Mouse (Mus musculus) heart, embryonic 12.5 days (tissue): Measurements from ENCODE around the gene Gm7030. TPM values are rescaled to one million over a fixed set of nuclear protein-coding genes. Genes with fewer than 3 reads are reported as not detected.
"Not testable (repeated sequence)": the region's sequence is repeated elsewhere in the genome, so short reads cannot be mapped to it uniquely, and the experiment has no call there.

ENCODE experiments used
- ATAC-seq: fragments of 200-750 bp; cut with Nextera tagmentation; 2 replicates; pipeline ENCODE4 v1.8.0; 2017; ENCODE audit warnings: moderate TSS enrichment, moderate library complexity; ENCODE audit not compliant: insufficient number of reproducible peaks, low FRiP score
- H3K27ac ChIP-seq: fragments of 300-500 bp; sonication (generic); 2 replicates; pipeline ENCODE4 v1.5.1; 2016; ENCODE audit warnings: mild to moderate bottlenecking, moderate library complexity; ENCODE audit not compliant: poor library complexity, severe bottlenecking
- H3K27me3 ChIP-seq: fragments of 300-500 bp; sonication (generic); replicated peaks from 2 replicates; pipeline ENCODE4 v1.6.1; 2016; ENCODE audit warnings: mild to moderate bottlenecking, moderate library complexity
- H3K36me3 ChIP-seq: fragments of 300-500 bp; sonication (generic); 2 replicates; pipeline ENCODE4 v1.6.1; 2016; ENCODE audit warnings: mild to moderate bottlenecking, moderate library complexity
- H3K4me1 ChIP-seq: fragments of 300-500 bp; sonication (generic); replicated peaks from 2 replicates; pipeline ENCODE4 v1.6.1; 2016; ENCODE audit warnings: mild to moderate bottlenecking
- H3K4me2 ChIP-seq: fragments of 300-500 bp; sonication (generic); 2 replicates; pipeline ENCODE4 v1.6.1; 2016; ENCODE audit warnings: mild to moderate bottlenecking, moderate library complexity
- H3K4me3 ChIP-seq: fragments of 300-500 bp; sonication (generic); 2 replicates; pipeline ENCODE4 v1.5.1; 2016; ENCODE audit warnings: mild to moderate bottlenecking
- H3K9ac ChIP-seq: fragments of 300-500 bp; sonication (generic); 2 replicates; pipeline ENCODE4 v1.6.1; 2016; ENCODE audit warnings: mild to moderate bottlenecking, moderate library complexity
- H3K9me3 ChIP-seq: fragments of 300-500 bp; sonication (generic); replicated peaks from 2 replicates; pipeline ENCODE4 v1.6.1; 2016; ENCODE audit warnings: mild to moderate bottlenecking, moderate library complexity
- WGBS: fragments of 180-500 bp; shearing (Covaris S2); methylation state at CpG from one replicate; pipeline ENCODE4 v1.1.7; 2016; 5-methylcytosine and 5-hydroxymethylcytosine counted together
- polyA plus RNA-seq: library from polyadenylated mRNA; unstranded; fragments of >200 nt; fragmentation: Nextera tagmentation; extraction: Ambion mirVana; gene quantifications from 2 replicates; pipeline ENCODE4 v1.2.1, GENCODE M21; 2016

The Gm7030 gene
- polyA plus RNA-seq = not detected in 2 replicates

GRCm38 (mm10) chr17:36128968-36129817 is at the start of gene Gm7030:
TSS of gene Gm7030 (minus strand) at chr17:36129425.
- H3K9ac ChIP-seq, H3K4me1 ChIP-seq, H3K4me3 ChIP-seq, ATAC-seq, H3K36me3 ChIP-seq, H3K27ac ChIP-seq, H3K9me3 ChIP-seq, H3K4me2 ChIP-seq: not testable (repeated sequence)
- 22% methylated on average over 28 of the region's 28 CpGs for WGBS
- H3K27me3 ChIP-seq = peaks cover 59% of the 10 kb centered on the region

DNA sequence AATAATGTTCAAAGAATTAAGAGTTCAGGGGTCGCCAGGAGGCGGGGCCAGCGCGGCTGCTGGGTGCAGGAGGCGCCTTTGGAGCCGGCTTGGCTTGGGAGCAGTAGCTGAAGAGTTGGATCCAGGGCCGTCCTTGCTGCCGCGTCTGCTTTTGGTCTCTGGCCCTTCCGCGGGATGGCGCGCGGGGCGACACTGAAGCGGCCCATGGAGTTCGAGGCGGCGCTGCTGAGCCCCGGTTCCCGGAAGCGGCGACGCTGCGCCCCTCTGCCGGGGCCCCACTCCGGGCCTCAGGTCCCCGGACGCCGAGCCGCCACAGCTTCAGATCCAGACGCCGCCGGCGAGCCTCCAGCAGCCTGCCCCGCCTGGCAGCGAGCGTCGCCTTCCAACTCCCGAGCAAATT is 49.7 kb upstream of the Gm7030 start:
- not testable (repeated sequence) for ATAC-seq, H3K27ac ChIP-seq, H3K36me3 ChIP-seq, H3K4me1 ChIP-seq, H3K9me3 ChIP-seq
- Histone ChIP-seq H3K9ac (peak overlapping the region; percentile 62), H3K27me3 (peaks cover 34% of the 10 kb centered on the region), H3K4me2 (peak overlapping the region; percentile 84), H3K4me3 (peak overlapping the region; percentile 48)
- under 1% methylated on average over 40 of the region's 40 CpGs for WGBS

DNA sequence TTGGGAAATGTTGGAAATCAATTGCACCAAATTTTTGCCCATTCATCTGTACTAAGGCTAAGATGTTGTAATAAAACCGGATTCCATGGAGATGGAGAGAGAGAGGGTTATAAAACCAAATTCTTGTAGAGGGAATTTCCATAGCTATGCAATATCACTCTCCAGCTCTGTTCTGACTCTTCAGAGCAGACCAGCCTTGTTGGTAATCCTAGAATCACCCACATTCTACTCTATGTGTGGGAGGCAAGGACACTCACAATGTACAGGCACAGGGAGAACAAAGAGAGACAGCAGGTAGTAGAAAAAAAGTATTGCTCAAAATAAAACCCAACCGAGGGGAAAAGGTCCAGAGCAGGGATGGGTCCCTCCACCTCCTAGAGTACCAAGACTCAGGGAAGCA is 46.9 kb upstream of the Gm7030 start:
- H3K4me3 ChIP-seq, H3K4me1 ChIP-seq, H3K4me2 ChIP-seq, H3K9me3 ChIP-seq, H3K27ac ChIP-seq, ATAC-seq, H3K9ac ChIP-seq, H3K36me3 ChIP-seq: not testable (repeated sequence)
- H3K27me3 ChIP-seq = peaks cover 24% of the 10 kb centered on the region
- WGBS = no CpG with 5 or more reads among the region's 2 CpGs

- H3K4me1 ChIP-seq = peaks cover 10% of the 10 kb centered on the region
- H3K9ac ChIP-seq = no peak overlapping the region
- no peak overlapping the region for H3K4me3 ChIP-seq
- no peak overlapping the region for H3K4me2 ChIP-seq
- no peaks in the 10 kb centered on the region for H3K36me3 ChIP-seq
- peaks cover 59% of the 10 kb centered on the region for H3K27me3 ChIP-seq
- 28% methylated on average over 1 of the region's 1 CpGs for WGBS
- no peak for ATAC-seq
- H3K9me3 ChIP-seq = no peaks in the 10 kb centered on the region; the same call in 1 of the 2 replicates
- no peak overlapping the region for H3K27ac ChIP-seq
These were observed 41.1 kb upstream of the Gm7030 start for GRCm38 (mm10) chr17:36170287-36170814.

DNA sequence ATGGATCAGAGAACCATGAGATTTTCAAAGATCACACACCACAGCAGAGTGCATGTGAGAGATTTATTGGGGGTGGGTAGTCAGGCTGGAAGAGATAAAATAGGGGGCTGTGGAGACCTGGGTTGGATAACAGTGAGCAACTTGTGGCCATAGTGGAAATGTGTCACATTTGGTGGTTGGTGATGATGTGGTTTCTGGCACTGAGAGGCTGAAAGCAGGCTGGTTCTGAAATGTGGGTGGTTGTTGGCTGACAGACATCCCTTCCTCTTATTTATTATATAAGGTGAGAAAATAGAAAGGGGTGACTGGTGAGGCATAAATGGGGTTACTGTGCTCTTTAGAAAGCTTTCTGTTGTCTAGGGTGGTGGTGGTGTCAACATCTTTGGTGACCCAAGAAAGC is 40.5 kb upstream of the Gm7030 start:
- no peak overlapping the region for H3K27ac ChIP-seq
- H3K36me3 ChIP-seq = no peaks in the 10 kb centered on the region
- H3K4me3 ChIP-seq = no peak overlapping the region
- no peak overlapping the region for H3K9ac ChIP-seq
- H3K27me3 ChIP-seq = peaks cover 65% of the 10 kb centered on the region
- ATAC-seq = no peak
- H3K4me2 ChIP-seq = no peak overlapping the region
- H3K9me3 ChIP-seq = no peaks in the 10 kb centered on the region; the same call in 1 of the 2 replicates
- H3K4me1 ChIP-seq = peaks cover 10% of the 10 kb centered on the region

GRCm38 (mm10) chr17:36169094-36169493 is 39.9 kb upstream of the Gm7030 start:
- not testable (repeated sequence) for H3K4me2 ChIP-seq, ATAC-seq, H3K4me1 ChIP-seq, H3K9ac ChIP-seq, H3K27ac ChIP-seq, H3K36me3 ChIP-seq, H3K9me3 ChIP-seq, H3K4me3 ChIP-seq
- H3K27me3 ChIP-seq = peaks cover 69% of the 10 kb centered on the region
- WGBS = 45% methylated on average over 1 of the region's 1 CpGs

GRCm38 (mm10) chr17:36168039-36168652 is 38.9 kb upstream of the Gm7030 start, which contains the start of gene Gm8909:
TSS of gene Gm8909 (minus strand) at chr17:36168537.
- WGBS = 2% methylated on average over 63 of the region's 63 CpGs
- H3K9ac ChIP-seq = no peak within 1 kb of the TSS

DNA sequence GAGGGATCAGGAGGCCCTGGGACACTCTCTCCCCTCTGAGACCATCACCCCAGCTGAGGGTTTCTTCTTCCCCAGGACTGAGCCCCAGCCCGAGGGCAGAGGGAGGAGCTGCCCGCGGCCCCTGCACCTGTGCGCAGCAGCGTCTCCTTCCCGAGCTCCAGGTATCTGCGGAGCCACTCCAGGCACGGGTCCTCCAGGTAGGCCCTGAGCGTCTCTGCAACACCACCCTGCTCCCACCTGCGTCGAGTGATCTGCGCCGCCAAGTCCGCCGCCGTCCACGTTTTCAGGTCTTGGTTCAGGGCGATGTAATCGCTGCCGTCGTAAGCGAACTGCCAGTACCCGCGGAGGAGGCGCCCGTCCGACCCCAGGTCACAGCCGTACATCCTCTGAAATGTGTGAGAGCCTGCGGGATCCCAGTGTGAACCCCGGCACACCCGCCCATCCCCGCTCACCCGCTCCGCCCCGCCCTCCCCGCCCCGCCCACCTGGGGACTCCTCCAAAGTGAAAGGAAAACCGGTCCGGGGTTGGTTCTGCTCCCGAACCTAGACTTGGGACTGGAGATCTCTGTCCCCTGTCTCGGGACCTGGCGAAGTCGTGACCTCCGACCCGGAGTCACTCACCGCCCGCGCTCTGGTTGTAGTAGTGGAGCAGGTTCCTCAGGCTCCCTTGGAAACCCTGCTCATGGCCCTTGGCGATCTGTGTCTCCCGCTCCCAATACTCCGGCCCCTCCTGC is 38.2 kb upstream of the Gm7030 start:
- no peaks in the 10 kb centered on the region; the same call in 1 of the 2 replicates for H3K9me3 ChIP-seq
- peaks cover 10% of the 10 kb centered on the region for H3K4me1 ChIP-seq
- peak overlapping the region; percentile 75 for H3K4me2 ChIP-seq
- H3K9ac ChIP-seq = no peak overlapping the region
- ATAC-seq = no peak
- no peaks in the 10 kb centered on the region for H3K36me3 ChIP-seq
- no peak overlapping the region for H3K27ac ChIP-seq
- 1% methylated on average over 48 of the region's 51 CpGs for WGBS
- peaks cover 82% of the 10 kb centered on the region for H3K27me3 ChIP-seq
- H3K4me3 ChIP-seq = peak overlapping the region; percentile 49

More at GRCm38 (mm10) chr17:36168039-36168652, 38.9 kb upstream of the Gm7030 start, which contains the start of gene Gm8909:
- ATAC-seq = no peak
- Histone ChIP-seq H3K36me3 (no peaks in the 10 kb centered on the region), H3K27ac (no peak within 1 kb of the TSS), H3K27me3 (peaks cover 77% of the 10 kb centered on the region), H3K4me2 (peak within 1 kb of the TSS; percentile 75), H3K4me1 (peaks cover 10% of the 10 kb centered on the region), H3K9me3 (no peaks in the 10 kb centered on the region; the same call in 1 of the 2 replicates), H3K4me3 (peak within 1 kb of the TSS; percentile 49)

GRCm38 (mm10) chr17:36166901-36167300 is 37.7 kb upstream of the Gm7030 start:
- not testable (repeated sequence) for H3K4me3 ChIP-seq, H3K9me3 ChIP-seq, ATAC-seq, H3K4me2 ChIP-seq, H3K4me1 ChIP-seq, H3K9ac ChIP-seq, H3K27ac ChIP-seq, H3K36me3 ChIP-seq
- H3K27me3 ChIP-seq = peaks cover 86% of the 10 kb centered on the region
- WGBS = 25% methylated on average over 2 of the region's 2 CpGs

- peaks cover 15% of the 10 kb centered on the region; the same call in 1 of the 2 replicates for H3K4me1 ChIP-seq
- peak overlapping the region; percentile 51 for H3K4me2 ChIP-seq
- peaks cover 81% of the 10 kb centered on the region for H3K27me3 ChIP-seq
- H3K27ac ChIP-seq = no peak overlapping the region
- no peaks in the 10 kb centered on the region for H3K9me3 ChIP-seq
- no peak overlapping the region for H3K9ac ChIP-seq
- ATAC-seq = peak; percentile 15; the same call in 1 of the 2 replicates
- 3% methylated on average over 53 of the region's 56 CpGs for WGBS
- no peaks in the 10 kb centered on the region for H3K36me3 ChIP-seq
- H3K4me3 ChIP-seq = peak overlapping the region; percentile 34
These were observed 32.2 kb upstream of the Gm7030 start for GRCm38 (mm10) chr17:36161129-36162051.
